Mouse (Mus musculus) liver, embryonic 14 days (tissue): ENCODE results near the gene Bak1. TPM values are rescaled to one million over a fixed set of nuclear protein-coding genes. Genes with fewer than 3 reads are reported as not detected.

Experiments used
- polyA plus RNA-seq: library from polyadenylated mRNA; depleted of rRNA; stranded (reverse); fragments of >200 nt; gene quantifications from 2 replicates; pipeline ENCODE4 v1.2.3, GENCODE M21; 2012; rRNA removed

Gene Bak1
- 15.9 and 18.3 TPM in 2 replicates for polyA plus RNA-seq

GRCm38 (mm10) chr17:27028909-27029308, at the start of gene Bak1:
Gene Bak1 (minus strand): TSS chr17:27029009.

GRCm38 (mm10) chr17:27056812-27057516, 28.2 kb upstream of the Bak1 start, which contains the start of gene Itpr3:
Gene Itpr3 (plus strand): TSS chr17:27057304.

GRCm38 (mm10) chr17:26972703-26973574, 55.9 kb downstream of the Bak1 start, which contains the start of gene Zbtb9:
Gene Zbtb9 (plus strand): TSS chr17:26973167.

Other genes with a start within 250 kb of the Bak1 start
- gene Bnip1, start 247.9 kb downstream of the Bak1 start, polyA plus RNA-seq: 14.0 and 15.2 TPM in 2 replicates
- not detected in 2 replicates for gene Nkx2-5, start 184.0 kb downstream of the Bak1 start, polyA plus RNA-seq
- 12.9 and 13.6 TPM in 2 replicates for gene Kifc5b, start 111.9 kb downstream of the Bak1 start, polyA plus RNA-seq
- 6.1 and 6.2 TPM in 2 replicates for gene Phf1, start 96.0 kb downstream of the Bak1 start, polyA plus RNA-seq
- gene Cuta, start 89.4 kb downstream of the Bak1 start, polyA plus RNA-seq: 51.5 and 59.9 TPM in 2 replicates
- gene Syngap1, start 87.8 kb downstream of the Bak1 start, polyA plus RNA-seq: 2.9 TPM in 2 replicates
- 4.1 and 4.7 TPM in 2 replicates for gene Zbtb9, start 55.8 kb downstream of the Bak1 start, polyA plus RNA-seq
- 0.75 and 0.99 TPM in 2 replicates for gene Itpr3, start 28.3 kb upstream of the Bak1 start, polyA plus RNA-seq
- 131 TPM in 2 replicates for gene Uqcc2, start 104.9 kb upstream of the Bak1 start, polyA plus RNA-seq
- gene Ip6k3, start 138.8 kb upstream of the Bak1 start, polyA plus RNA-seq: 0.02 and 0.05 TPM in 2 replicates
- 15.8 and 16.0 TPM in 2 replicates for gene Lemd2, start 175.5 kb upstream of the Bak1 start, polyA plus RNA-seq